Mouse (Mus musculus): ENCODE data around the gene Txndc8.

The Txndc8 gene

GRCm38 (mm10) chr4:57956029-57956960, 52.6 kb downstream of the Txndc8 start, which contains the start of gene Txn1:
Gene Txn1, minus strand, starts transcription at chr4:57956411.
- DNase-seq (ENCODE audit: low spot score): peak; percentile 99

GRCm38 (mm10) chr4:57955544-57955958, 53.4 kb downstream of the Txndc8 start:
- DNase-seq (ENCODE audit: low spot score): no peak

- DNase-seq (ENCODE audit: low spot score): no peak
Observed at GRCm38 (mm10) chr4:57954991-57955390, 53.9 kb downstream of the Txndc8 start.

GRCm38 (mm10) chr4:57954580-57954979, 54.3 kb downstream of the Txndc8 start:
- DNase-seq (ENCODE audit: low spot score): no peak

DNA sequence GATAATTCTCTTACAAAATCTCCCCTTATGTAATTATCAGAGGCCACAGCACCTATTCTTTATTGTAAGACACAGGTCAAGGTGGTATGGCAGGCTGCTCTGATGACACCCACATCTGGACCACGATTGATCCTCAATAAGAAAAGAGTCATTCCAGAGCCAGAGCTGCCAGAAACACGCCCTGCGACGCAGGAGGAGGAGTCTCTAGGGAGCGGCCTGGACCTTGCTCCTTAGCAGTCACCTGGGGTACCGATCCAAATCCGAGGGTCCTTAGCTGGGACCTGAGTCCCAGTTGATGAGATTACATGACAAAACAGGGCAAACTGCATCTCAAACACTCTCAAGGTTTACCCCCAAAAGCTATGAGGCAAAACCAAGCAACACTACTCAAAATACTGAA, 55.1 kb downstream of the Txndc8 start:
- DNase-seq (ENCODE audit: low spot score): no peak

DNA sequence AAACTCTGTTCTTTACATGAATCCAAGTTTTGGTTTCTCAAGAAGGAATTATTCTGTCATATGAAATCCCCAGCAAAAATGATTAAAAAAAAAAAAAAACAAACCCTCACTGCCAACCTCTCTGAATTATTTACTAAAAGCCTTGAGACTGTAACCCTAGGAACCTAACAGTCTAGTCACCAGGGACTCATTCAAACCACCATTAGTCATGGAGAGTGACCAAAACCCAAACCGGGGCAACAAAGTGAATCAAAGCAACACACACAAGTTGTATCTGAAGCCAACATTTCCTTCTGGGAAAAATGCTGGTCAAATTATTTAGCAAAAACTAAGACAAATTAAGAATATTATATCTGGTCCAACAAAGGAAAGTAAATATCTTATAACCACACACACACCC, 56.0 kb downstream of the Txndc8 start:
- no peak for DNase-seq (ENCODE audit: low spot score)

- DNase-seq (ENCODE audit: low spot score): peak; percentile 52
Observed at GRCm38 (mm10) chr4:57952416-57952815, 56.5 kb downstream of the Txndc8 start.

DNA sequence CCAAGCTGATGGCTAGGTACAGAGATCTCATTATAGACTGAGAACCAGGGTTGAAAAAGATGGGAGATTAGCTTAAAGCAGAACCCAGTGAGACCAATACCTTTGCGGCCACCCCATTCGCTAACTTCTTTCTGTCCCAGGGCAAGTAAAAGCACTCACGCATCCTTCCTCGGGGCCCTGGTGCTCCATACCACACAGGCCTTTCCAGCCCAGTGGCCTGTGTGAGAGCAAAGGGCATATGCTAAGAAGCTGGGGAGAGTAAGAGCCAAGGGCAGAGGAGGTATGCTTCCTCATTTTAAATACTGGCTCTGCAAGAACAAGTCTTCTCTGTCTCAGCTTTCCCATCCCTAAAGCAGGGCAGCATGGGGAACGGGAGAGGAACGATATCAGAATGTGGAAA, 59.1 kb downstream of the Txndc8 start:
- DNase-seq (ENCODE audit: low spot score): no peak

- DNase-seq (ENCODE audit: low spot score): no peak
Observed at GRCm38 (mm10) chr4:57947476-57947875, 61.4 kb downstream of the Txndc8 start.

DNA sequence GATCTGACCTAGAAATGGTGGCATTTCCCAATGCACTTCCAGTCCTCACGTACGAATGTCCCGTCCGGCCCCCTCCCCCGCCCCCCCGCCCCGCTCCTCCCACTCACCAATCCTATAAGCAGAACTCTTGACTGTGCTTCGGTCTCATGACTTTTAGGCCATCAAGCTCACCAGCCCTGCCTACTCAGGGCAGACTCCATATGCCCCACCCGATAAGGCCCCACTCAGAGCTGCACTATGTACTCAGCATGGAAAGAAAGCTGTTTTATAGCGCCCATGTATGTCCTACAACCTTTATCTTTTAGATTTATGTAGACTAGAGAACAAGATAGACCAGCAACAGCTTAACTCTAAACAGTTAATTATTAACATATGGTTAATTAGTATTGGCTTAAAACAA, 61.9 kb downstream of the Txndc8 start:
- DNase-seq (ENCODE audit: low spot score): no peak

DNA sequence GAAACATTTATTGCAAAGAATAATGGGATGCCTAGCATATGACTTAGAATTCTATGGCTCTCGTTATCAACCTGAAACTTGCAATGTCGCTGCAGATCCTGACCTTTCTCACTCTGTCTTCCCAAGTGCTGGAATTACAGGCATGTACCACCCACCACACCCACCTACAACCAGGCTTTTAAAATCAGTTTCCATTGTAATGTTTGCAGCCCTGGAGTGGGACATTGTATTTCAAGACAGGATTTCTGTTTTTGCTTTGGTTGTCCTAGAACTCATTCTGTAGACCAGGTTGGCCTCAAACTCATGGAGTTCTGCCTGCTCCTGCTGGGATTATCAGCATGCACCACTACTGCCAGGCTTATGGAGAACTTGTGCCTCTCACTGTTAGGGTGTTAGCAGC, 66.0 kb downstream of the Txndc8 start:
- DNase-seq (ENCODE audit: low spot score): no peak

GRCm38 (mm10) chr4:57940631-57941030, 68.3 kb downstream of the Txndc8 start:
- DNase-seq (ENCODE audit: low spot score): no peak

DNA sequence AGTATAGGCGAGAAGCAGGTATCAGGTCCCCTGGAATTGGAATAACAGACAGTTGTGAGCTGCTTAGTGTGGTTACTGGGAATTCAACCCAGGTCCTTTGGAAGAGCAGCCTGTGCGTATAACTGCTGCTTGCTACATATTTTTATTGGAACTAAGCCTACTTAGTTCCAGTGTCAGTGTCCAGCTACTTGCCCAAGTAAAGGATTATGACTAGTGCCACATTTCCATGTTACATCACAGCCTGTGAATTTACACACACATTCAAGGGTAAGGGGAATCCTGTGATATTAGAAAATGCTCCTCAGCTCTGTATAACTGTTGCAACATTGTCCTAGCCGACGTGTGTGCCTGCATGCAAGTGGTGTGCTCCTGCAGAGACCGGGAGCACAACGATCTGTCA, 71.6 kb downstream of the Txndc8 start:
- DNase-seq (ENCODE audit: low spot score): no peak

GRCm38 (mm10) chr4:57934181-57934580, 74.7 kb downstream of the Txndc8 start:
- no peak for DNase-seq (ENCODE audit: low spot score)

Data from yolk sac, embryonic 10.5 days (tissue).